Mouse (Mus musculus): ENCODE measurements around the gene Ano6.

Ano6 gene

DNA sequence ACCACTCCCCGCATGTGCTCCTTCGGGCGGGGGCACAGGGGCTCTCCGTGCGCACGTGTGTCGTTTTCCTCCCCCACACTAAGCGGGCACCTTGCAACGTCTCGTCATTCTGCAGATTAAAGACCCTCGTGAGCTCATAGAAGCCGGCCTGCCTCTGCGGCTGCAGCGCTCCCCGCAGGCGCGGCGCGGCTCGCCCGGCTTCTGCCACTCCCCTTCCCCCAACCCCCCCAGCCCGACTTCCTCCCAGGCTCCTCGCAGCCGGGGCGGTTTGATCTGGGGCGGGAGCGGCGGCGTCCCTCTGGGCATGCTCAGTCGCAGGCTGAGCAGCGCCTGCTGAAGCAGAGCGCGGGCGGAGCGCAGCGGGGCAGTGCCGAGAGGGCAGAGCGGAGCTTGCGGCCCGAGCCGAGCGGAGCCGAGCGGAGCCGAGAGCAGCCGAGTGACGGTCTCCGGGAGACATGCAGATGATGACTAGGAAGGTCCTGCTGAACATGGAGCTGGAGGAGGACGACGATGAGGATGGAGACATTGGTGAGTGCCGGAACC is at the start of gene Ano6:
Gene Ano6, plus strand, starts transcription at position 315 of the 543 bp plus-strand sequence.
- DNase-seq: peak; percentile 94

- no peak for DNase-seq
Measured at GRCm38 (mm10) chr15:95742955-95743354, 47.7 kb upstream of the Ano6 start.

- DNase-seq: no peak
Measured at GRCm38 (mm10) chr15:95743856-95744255, 46.8 kb upstream of the Ano6 start.

- DNase-seq: no peak
Measured at GRCm38 (mm10) chr15:95745346-95746106, 45.1 kb upstream of the Ano6 start.

- DNase-seq: no peak
Measured at GRCm38 (mm10) chr15:95746513-95746912, 44.1 kb upstream of the Ano6 start.

DNA sequence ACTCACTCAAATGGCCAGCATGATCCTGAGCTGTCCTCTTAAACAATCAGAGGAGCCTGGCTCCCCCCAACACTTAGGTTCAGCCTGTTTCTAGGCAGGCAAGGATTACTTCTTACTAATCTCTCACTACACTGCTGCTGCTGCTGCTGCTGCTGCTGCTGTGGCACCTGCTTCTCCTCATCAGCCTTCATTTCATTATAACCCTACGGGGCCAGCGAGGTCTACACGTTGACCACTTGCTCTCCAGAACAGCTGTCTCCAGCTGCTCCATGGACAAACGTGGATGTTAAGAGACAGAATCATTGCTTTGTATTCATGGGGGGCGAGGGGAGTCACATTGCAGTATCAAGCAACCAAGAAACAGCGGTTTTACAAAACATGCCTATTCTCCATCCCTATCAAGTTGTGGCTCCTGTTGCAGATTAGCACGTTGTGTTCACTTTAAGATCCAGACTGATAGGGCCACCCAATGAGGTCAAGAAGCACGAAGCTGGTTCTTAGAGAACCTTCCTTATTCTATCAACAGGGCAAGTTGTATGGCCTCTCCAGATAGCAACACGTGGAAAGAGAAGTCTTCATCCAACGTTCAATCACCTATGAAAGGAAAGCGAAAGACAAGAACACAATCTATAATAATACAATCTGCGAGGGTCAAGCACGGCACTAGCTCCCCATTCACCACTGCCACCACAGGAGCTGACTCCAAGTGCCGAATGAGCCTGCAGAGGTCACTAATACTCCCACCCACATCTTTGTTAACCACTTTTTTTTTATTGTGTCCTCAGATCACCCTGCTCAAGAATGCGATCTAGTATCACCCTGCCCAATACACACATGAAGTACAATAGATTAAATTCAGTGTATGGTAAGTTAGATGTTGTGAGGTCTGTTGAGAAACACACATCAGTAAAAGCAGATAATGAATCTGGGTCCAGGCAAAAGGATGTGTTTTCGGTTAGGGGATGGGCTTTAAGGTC is 43.4 kb upstream of the Ano6 start:
- no peak for DNase-seq

- no peak for DNase-seq
Measured at GRCm38 (mm10) chr15:95749216-95749615, 41.4 kb upstream of the Ano6 start.

DNA sequence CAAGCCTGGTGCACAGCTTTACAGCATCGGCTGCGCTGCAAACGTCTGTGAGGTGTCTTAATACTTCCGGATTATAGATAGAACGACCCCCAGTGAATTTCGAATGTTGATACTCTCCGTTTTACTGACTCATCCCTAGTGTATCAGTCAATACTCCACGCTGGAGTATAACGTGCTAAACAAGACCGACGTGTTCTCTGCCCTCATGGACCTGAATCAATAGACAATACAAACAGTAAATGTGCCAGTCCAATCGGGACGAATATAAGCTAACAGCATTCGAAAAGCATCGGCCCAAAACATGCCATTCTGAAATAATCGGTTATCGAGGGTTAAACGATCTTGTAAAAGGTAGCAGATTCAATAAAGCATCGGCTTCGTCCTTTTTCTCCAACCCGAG is 40.6 kb upstream of the Ano6 start:
- no peak for DNase-seq

- DNase-seq: peak; percentile 24
Measured at GRCm38 (mm10) chr15:95751832-95752676, 38.6 kb upstream of the Ano6 start.

- no peak for DNase-seq
Measured at GRCm38 (mm10) chr15:95752677-95753019, 38.0 kb upstream of the Ano6 start.

- no peak for DNase-seq
Measured at GRCm38 (mm10) chr15:95753031-95753430, 37.6 kb upstream of the Ano6 start.

DNA sequence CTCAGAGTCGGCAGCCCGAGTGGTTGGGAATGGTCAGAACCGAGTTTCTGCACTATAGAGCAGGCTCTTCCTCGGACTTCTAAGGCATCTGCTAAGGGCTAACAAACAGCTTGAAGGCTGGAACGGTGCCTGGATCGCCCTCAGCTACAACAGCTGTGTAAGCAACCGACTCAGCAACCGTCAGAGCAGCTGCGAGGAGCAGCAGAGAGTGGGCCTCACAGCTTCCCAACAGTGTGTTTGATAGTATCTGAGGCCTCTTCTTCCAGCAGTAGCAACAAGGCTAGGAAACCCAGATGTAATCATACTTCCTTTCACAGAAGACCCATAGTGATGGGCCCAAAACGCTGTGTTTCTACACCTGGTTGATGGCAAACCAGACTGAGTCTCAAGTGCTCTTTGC is 33.5 kb upstream of the Ano6 start:
- DNase-seq: peak; percentile 83

- DNase-seq: no peak
Measured at GRCm38 (mm10) chr15:95758069-95758468, 32.6 kb upstream of the Ano6 start.

GRCm38 (mm10) chr15:95758696-95759434 is 31.8 kb upstream of the Ano6 start:
- DNase-seq: no peak

GRCm38 (mm10) chr15:95759857-95760256 is 30.8 kb upstream of the Ano6 start:
- no peak for DNase-seq

- DNase-seq: no peak
Measured at GRCm38 (mm10) chr15:95761420-95761819, 29.2 kb upstream of the Ano6 start.

DNA sequence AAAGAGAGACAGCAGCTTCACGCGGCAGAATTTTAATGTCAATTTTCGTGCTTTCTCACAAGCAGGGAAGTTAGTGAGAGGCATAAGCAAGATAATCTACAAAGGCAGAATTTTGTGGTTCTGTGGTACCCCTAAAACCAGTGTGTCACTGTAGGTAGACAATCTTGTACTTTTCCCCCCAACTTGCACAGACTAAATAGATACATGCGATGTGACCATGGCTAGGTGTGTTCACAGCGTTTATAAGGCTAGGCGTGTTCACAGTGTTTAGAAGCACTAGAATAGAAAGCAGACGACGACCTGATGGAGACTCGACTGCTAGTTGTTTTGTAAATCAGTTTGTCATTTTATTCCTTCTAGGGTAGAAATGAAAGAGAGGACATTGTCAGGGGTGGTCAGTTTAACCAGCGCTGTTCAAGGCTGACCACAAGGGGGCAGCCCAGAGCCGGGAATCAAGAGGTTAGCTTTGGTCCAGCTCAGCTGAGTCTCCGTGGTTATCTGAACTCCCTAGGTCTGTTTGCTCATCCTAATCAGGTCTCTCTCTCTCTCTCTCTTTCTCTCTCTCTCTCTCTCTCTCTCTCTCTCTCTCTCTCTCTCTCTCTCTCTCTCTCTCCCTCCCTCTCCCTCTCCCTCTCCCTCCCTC is 27.9 kb upstream of the Ano6 start:
- DNase-seq: peak; percentile 79

DNA sequence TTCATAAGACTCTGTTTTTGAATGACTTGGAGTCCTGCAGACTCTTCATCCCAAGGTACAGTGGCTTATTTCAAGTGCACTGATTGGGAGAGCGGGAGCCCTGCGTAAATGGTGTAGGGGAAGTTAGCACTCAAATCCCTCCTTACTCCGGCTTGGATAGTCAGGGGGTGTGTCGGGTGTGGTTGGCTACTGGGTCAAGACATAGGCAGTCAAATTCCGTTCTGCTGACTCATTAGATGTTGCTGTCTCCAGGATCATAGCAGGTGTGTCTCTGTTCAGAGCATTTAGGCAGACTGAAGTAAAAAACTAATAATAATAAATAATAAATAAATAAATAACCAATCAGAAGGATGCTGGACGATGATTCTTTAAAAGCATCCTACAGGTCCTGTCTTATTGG is 27.2 kb upstream of the Ano6 start:
- no peak for DNase-seq

- DNase-seq: no peak
Measured at GRCm38 (mm10) chr15:95765271-95765670, 25.4 kb upstream of the Ano6 start.

DNA sequence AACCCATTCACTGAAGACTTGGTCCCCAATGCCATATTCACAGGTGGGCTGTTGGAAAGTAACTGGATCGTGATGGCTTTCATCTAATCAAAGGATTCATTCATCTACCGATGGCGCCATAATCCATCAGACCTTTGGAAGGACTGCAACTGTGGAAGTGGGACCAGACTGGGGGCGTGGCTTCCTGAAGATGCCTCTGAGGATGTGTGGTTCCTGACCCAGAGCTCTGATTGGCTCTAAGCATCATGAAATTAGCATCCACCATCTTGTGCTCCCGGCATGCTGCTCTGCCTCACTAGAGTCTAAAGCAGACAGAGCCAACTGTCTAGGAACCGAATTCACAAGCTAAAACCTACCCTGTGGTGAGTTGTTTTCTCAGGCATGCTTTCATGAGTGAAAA is 24.7 kb upstream of the Ano6 start:
- no peak for DNase-seq

GRCm38 (mm10) chr15:95767825-95768224 is 22.8 kb upstream of the Ano6 start:
- DNase-seq: peak; percentile 43
